Mouse (Mus musculus) thymus, adult 2 months (tissue): Measurements from ENCODE around the gene Gm3417. TPM values are rescaled to one million over a fixed set of nuclear protein-coding genes. Genes with fewer than 3 reads are reported as not detected.
"Not testable (repeated sequence)": the region's sequence is repeated elsewhere in the genome, so short reads cannot be mapped to it uniquely, and the experiment has no call there.

ENCODE experiments used
- DNase-seq: peaks from one replicate; pipeline ENCODE4 v3.0.0; 2021
- H3K27ac ChIP-seq: fragments of 200-500 bp; 2 replicates; pipeline ENCODE4 v1.5.1; 2012; ENCODE audit warnings: low read length, control low read depth; ENCODE audit not compliant: control insufficient read depth, insufficient read depth
- H3K27me3 ChIP-seq: fragments of 200-500 bp; 2 replicates; pipeline ENCODE4 v1.6.1; 2012; ENCODE audit warnings: mild to moderate bottlenecking, low read length, moderate library complexity, mixed read lengths; ENCODE audit not compliant: control insufficient read depth, insufficient read depth
- H3K36me3 ChIP-seq: fragments of 200-500 bp; 2 replicates; pipeline ENCODE4 v1.6.1; 2012; ENCODE audit warnings: mild to moderate bottlenecking, low read length, moderate library complexity; ENCODE audit not compliant: control insufficient read depth, insufficient read depth
- H3K4me1 ChIP-seq: fragments of 200-500 bp; replicated peaks from 2 replicates; pipeline ENCODE4 v1.6.1; 2012; ENCODE audit warnings: low read length; ENCODE audit not compliant: control insufficient read depth, insufficient read depth
- H3K4me3 ChIP-seq: fragments of 200-500 bp; 2 replicates; pipeline ENCODE4 v1.5.1; 2012; ENCODE audit warnings: mild to moderate bottlenecking, low read length, control low read depth, moderate library complexity; ENCODE audit not compliant: control insufficient read depth, insufficient read depth
- WGBS: fragments of 180-500 bp; shearing (Covaris S2); methylation state at CpG from one replicate; pipeline ENCODE4 v1.1.7; 2018; 5-methylcytosine and 5-hydroxymethylcytosine counted together
- polyA plus RNA-seq: library from polyadenylated mRNA; depleted of rRNA; stranded (reverse); fragments of >200 nt; gene quantifications from 2 replicates; pipeline ENCODE4 v1.2.3, GENCODE M21; 2012

Gm3417 gene
- polyA plus RNA-seq, 1 experiment: not detected

DNA sequence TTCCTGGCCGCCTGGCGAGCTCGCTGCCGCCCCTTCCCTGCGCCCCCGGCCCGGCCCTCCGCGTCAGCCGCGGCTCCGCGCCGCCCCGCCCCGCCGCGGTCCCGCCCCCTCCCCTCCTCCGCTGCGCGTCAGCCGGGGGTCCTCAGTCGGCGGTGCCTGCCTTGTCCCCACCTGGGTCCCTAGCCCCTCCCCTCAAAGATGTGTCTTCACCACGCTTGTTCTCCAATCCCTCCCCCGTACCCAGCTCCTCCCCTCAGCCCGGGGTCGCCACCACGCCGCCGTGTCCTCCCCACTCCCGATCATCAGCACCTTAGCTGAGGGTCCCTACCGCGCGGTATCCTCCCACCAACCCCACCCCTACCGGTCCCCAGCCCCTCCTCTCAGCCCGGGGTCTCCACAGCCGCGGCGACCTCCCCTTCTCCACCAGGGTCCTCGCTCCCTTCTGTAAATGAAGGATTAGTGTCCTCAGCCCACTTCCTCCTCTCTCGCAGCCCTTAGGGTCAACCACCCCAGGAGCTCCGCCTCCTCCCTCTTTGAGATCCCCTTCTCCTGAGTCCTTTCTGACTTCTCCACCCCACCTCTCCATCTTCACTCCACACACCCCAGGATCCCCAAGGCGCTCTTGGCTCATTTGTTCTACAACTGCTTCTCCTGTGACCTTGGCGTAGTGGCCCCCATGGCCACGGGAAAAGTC is 14.7 kb upstream of the Gm3417 start:
- not testable (repeated sequence) for DNase-seq, H3K36me3 ChIP-seq, H3K27me3 ChIP-seq, H3K27ac ChIP-seq, H3K4me3 ChIP-seq, H3K4me1 ChIP-seq
- WGBS: no CpG with 5 or more reads among the region's 47 CpGs

GRCm38 (mm10) chr17:14992522-14993138 is 14.0 kb upstream of the Gm3417 start:
- not testable (repeated sequence) for DNase-seq, H3K4me1 ChIP-seq, H3K36me3 ChIP-seq, H3K4me3 ChIP-seq, H3K27me3 ChIP-seq, H3K27ac ChIP-seq
- WGBS: no CpG with 5 or more reads among the region's 98 CpGs

DNA sequence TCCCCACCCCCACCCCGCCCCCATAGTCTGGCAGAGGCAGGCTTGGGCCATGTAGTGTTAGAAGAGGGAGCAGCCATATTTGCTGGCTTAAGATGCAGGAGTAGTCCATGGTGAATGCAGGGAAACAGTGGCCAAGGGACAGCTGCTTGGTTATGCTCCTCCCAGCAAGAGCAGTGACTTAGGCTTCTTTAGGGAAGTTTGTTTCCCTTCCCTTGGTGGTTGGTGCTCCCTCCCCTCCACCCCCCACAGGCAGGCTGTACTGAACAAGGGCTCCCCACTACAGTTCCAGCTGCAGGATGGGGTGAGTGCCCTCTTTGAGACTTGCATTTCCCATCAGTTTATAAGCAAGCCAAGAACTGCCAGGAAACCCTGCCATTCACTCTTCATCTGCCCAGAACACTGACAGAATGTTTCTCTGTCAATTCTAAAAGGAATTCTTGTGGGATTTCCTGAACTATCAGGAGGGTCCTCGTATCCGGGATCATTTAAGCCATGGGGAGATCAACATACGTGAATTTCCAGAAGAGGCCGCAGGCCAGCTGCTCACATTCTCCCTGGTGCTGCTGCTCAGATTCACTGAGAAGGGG is 11.6 kb upstream of the Gm3417 start:
- not testable (repeated sequence) for H3K4me3 ChIP-seq, H3K4me1 ChIP-seq, DNase-seq, H3K36me3 ChIP-seq, H3K27me3 ChIP-seq, H3K27ac ChIP-seq
- WGBS: 95% methylated on average over 4 of the region's 5 CpGs

DNA sequence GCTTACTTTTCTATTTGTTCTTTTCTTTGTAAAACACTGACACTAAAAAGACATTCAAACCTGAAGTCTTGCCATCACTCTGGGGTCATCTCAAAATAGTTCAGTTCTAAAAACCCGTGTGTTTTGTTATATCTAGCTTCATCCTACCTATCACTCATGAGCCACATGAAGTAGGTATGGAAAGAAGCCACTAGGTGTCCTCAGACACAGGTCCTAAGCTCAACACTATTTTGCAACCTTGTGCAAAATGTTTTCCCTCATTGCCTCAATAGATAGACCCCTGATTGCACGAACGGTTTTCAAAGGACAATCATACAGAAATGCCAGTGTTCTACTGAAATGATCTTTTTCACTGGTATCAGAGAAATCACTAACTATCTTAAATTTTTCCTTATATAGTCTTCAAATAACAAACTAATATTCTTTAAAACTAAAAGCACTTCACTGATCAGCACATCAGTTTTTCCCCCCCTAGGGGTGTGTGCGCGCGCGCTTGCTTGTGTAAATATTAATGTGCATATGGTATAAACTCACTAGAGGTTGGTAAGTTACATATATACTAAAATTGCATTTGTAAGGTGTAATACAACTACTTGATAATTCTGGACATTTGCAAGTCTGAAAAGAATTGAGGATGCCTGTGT is 750 bp downstream of the Gm3417 start:
- not testable (repeated sequence) for H3K4me3 ChIP-seq, H3K36me3 ChIP-seq, H3K27me3 ChIP-seq, H3K27ac ChIP-seq, DNase-seq, H3K4me1 ChIP-seq
- WGBS: under 1% methylated on average over 4 of the region's 7 CpGs

DNA sequence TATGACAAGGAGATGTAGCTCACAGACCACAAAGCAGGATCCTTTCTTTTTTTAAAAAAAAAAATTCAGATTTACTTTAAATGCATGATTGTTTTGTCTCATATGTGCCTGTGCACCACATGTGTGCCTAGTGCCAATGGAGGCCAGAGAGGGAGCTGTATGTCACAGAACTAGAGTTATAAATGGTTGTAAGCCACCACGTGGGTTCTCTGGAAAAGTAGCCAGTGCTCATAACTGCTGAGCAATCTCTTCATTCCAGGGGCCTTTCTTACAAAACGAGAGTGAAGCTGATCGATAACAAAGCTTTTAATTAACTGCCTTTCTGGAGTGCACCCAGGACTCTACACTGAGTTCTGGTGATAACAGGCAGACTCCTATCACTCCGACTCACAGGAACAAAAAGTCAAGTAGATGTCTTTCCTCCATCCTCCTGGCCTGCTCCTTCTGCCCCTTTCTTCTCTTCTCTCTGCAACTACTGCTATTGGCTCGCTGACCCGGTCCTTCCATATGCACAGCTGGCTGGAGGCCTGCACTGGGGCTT is 10.1 kb downstream of the Gm3417 start:
- WGBS: no CpG with 5 or more reads among the region's 6 CpGs
- H3K36me3 ChIP-seq, H3K4me3 ChIP-seq, DNase-seq, H3K4me1 ChIP-seq, H3K27ac ChIP-seq, H3K27me3 ChIP-seq: not testable (repeated sequence)

DNA sequence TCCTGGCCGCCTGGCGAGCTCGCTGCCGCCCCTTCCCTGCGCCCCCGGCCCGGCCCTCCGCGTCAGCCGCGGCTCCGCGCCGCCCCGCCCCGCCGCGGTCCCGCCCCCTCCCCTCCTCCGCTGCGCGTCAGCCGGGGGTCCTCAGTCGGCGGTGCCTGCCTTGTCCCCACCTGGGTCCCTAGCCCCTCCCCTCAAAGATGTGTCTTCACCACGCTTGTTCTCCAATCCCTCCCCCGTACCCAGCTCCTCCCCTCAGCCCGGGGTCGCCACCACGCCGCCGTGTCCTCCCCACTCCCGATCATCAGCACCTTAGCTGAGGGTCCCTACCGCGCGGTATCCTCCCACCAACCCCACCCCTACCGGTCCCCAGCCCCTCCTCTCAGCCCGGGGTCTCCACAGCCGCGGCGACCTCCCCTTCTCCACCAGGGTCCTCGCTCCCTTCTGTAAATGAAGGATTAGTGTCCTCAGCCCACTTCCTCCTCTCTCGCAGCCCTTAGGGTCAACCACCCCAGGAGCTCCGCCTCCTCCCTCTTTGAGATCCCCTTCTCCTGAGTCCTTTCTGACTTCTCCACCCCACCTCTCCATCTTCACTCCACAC is 16.9 kb downstream of the Gm3417 start:
- WGBS: no CpG with 5 or more reads among the region's 44 CpGs
- not testable (repeated sequence) for DNase-seq, H3K36me3 ChIP-seq, H3K4me1 ChIP-seq, H3K27me3 ChIP-seq, H3K27ac ChIP-seq, H3K4me3 ChIP-seq

- H3K4me1 ChIP-seq, H3K27ac ChIP-seq, H3K36me3 ChIP-seq, H3K27me3 ChIP-seq: not testable (repeated sequence)
- peak within 1 kb of the TSS; percentile 60 for H3K4me3 ChIP-seq
- WGBS: 8% methylated on average over 65 of the region's 100 CpGs
- DNase-seq: peak; percentile 37
These were observed 17.5 kb downstream of the Gm3417 start, which contains the start of gene Phf10 for GRCm38 (mm10) chr17:14960951-14961556. Phf10 (minus strand) TSS chr17:14961273.
